Mouse (Mus musculus) gastrocnemius, postnatal 14 days (tissue): ENCODE results near the gene Chil4. TPM values are rescaled to one million over a fixed set of nuclear protein-coding genes. Genes with fewer than 3 reads are reported as not detected.
"Not testable (repeated sequence)": the region's sequence is repeated elsewhere in the genome, so short reads cannot be mapped to it uniquely, and the experiment has no call there.

Experiments
- DNase-seq: peaks from one replicate; pipeline ENCODE4 v3.0.0; 2021; ENCODE audit warnings: mixed read lengths
- intact Hi-C: fragments of 180-260 bp; cut with DNase I; formaldehyde crosslinking; loops from one replicate; pipeline ENCODE4 v1.15.1; 2025; ENCODE audit warnings: low total_unique reads
- total RNA-seq, 2 experiments: library from RNA; stranded (reverse); gene quantifications; 2 replicates each; pipeline ENCODE4 v1.2.3; 2021

Chil4 gene
- total RNA-seq, 2 experiments from 2014 or later = not detected

DNA sequence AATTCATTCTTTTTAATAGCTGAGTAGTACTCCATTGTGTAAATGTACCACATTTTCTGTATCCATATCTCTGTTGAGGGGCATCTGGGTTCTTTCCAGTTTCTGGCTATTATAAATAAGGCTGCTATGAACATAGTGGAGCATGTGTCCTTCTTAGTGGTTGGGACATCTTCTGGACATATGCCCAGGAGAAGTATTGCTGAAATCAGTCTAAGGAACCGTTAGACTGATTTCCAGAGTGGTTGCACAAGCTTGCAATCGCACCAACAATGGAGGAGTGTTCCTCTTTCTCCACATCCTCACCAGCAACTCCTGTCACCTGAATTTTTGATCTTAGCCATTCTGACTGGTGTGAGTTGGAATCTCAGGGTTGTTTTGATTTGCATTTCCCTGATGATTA, 46.8 kb downstream of the Chil4 start:
- intact Hi-C loops, DNase-seq: not testable (repeated sequence)

DNA sequence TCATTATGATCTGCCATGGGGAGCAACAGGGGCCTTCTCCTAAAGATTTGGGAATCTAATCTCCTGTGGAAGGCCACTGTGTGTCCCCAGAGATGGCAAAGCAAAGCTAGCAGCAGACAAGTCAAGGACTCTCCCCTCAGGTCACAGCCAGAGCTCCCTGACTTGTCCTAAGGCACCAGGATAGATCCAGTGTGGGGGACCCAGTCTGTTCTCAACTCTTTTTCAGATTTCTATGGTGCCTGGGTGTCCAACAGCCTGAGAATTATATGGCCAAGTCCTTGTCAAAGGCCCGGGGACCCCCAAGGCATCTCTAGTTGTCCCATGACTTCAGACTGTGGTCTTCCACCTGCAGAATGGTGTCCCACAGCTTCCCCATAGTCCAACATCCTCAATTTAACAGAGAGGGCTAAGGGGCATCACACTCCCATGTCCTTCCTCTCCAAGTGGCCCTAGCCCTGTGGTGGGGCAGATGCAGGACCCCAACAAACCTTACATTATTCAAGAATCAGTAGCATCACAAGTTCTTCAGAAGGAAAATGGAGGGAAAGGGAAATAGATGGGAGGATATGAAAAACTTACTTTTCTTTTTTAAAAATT, 48.1 kb downstream of the Chil4 start:
- intact Hi-C loops = no loop called here
- DNase-seq = no peak

GRCm38 (mm10) chr3:106170522-106171053, 48.7 kb downstream of the Chil4 start:
- intact Hi-C loops = no loop called here
- no peak for DNase-seq

DNA sequence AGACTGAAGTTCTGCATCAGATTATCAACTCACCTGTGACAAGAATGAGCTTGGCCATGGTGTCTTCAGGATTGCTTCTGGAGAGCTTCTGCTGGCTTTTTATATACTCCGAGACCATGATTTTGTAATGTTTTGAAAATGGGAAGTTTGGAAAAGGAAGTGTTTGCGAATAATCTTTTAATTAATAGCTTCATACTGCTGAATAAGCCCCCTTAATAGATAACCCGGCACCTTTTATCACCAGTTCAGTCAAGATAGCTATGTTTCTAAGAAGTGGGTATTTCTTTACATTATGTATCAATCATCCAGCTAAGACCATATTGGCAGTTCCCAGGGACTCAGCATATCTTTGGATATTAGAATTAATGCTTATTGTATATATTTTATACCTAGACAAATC, 51.8 kb downstream of the Chil4 start, which contains the start of gene Chil3:
Chil3 (minus strand) TSS at position 101 of the 400 bp plus-strand sequence.
- intact Hi-C loops = no loop called here
- no peak for DNase-seq

DNA sequence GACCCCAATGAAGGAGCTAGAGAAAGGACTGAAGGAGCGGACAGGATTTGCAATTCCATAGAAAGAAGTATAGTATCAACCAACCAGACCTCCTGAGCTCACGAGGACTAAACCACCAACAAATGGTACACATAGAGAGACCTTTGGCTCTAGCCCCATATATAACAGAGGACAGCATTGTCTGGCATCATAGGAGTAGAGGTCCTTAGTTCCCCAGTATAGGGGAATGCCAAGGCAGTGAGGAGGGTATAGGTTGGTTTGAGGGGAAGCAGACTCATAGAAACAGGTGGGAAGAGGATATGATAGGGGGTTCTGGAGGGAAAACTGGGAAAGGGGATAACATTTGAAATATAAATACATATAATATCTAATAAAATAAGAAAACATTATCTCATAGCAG, 64.9 kb downstream of the Chil4 start:
- intact Hi-C loops = no loop called here
- DNase-seq = no peak

Other genes starting within 250 kb of the Chil4 start
- gene Ovgp1, start 245.8 kb downstream of the Chil4 start, total RNA-seq = under 1 TPM; 0.60 to 0.86 TPM
- not detected for gene Pifo, start 204.9 kb downstream of the Chil4 start, total RNA-seq
- under 1 TPM in 1 of 2 experiments, not detected in 1; 0.29 TPM for gene Chil5, start 186.7 kb downstream of the Chil4 start, total RNA-seq
- gene Chia1, start 106.3 kb downstream of the Chil4 start, total RNA-seq = not detected
- not detected for gene Chil3, start 51.9 kb downstream of the Chil4 start, total RNA-seq
- gene Chil6, start 186.7 kb upstream of the Chil4 start, total RNA-seq = not detected